Comparison of ENCODE assay signal across 8 mouse cellular contexts in the genomic region with DNA sequence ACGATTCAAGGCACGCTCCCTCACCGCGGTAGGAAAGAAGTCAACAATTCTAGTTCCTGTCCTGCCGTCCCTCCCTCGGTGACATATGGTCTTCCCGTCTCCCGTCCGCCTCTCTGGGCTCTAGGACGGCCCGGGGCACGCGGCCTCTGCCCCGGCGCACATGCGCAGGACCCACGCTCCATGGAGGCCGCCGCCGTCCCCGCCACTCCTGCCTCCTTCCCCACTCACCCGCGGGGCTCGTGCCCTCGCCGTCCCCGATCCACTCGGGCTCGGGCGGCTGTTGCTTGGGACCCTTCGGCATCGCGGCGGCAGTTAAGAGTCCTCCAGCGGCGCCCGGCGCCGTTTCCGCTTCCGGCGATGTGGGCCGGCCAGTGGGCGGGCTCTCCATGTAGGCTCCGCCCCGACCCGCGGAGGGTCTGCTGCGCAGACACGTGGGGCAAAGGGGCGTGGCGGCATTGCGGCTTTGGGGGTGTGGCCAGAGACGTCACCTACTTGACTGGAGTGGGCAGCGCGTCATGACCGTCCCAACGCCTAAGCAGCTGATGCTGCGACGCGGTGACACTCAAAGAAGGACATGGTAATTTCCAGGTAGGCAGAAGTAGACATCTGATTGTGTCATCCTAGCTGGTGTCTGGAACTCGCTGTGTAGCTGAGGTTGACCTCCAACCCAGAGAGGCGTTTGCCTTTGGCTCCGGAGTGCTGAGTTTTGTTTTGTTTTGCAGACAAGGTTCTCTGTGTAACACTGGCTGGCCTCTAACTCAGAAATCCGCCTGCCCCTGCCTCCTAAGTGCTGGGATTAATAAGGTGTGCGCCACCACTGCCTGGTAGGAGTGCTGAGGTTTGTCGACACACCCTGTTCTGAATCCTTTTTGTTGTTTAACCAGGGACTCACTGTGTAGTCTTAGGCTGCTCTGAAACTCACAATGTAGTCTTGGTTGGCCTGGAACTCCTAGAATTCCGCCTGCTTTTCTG. TPM values are rescaled to one million over a fixed set of nuclear protein-coding genes. Genes with fewer than 3 reads are reported as not detected.
DNase-seq lines count a peak whose midpoint lies in the region; ATAC-seq lines count a peak whose summit lies in the region.

A gene (minus strand): TSS at position 344 of the 972 bp plus-strand sequence.

- intact Hi-C loops in gastrocnemius, postnatal 14 days (cut with DNase I; ENCODE audit: low total_unique reads), result no loop called here
- intact Hi-C loops in left cerebral cortex, postnatal 10 days (cut with DNase I), result no loop called here

- DNase-seq in adrenal gland, adult (ENCODE audit: inconsistent age in 2 of 2, low spot score in 1 of 2), result peak; percentile 99 to 100
- peak; percentile 99 for DNase-seq in embryo, embryonic 10.5 days (ENCODE audit: low spot score)
- peak; percentile 99 for DNase-seq in gastrocnemius, postnatal 14 days
- DNase-seq in left cerebral cortex, postnatal 10 days (ENCODE audit: extremely low spot score in 1 of 2, low spot score in 2 of 2), result peak; percentile 97 to 99
- peak; percentile 99 for DNase-seq in right cerebral cortex, postnatal 25 days
- DNase-seq in urinary bladder, postnatal 4 days (ENCODE audit: low spot score in 2 of 2), result peak; percentile 98 to 99

- ATAC-seq in inflammation-experienced regulatory T-cells, adult 6 months, result peak; percentile 94
- ATAC-seq in megakaryocyte-erythroid progenitor cell, adult 5-6 weeks (replicated peaks; ENCODE audit: low FRiP score, low TSS enrichment, poor library complexity, severe bottlenecking), result peak; percentile 94

RNA-seq across cellular contexts. Expression of the gene that starts here (rescaled TPM):
- 10 to 100 TPM; 64.1 to 66.7 TPM for total RNA-seq in gastrocnemius, postnatal 14 days (2021)
- polyA plus RNA-seq in inflammation-experienced regulatory T-cells, adult 6 months (2017; shearing (Covaris generic)), result 100 to 1,000 TPM; 113 to 143 (median 123) TPM
- 10 to 100 TPM; 73.5 to 78.0 TPM for total RNA-seq in left cerebral cortex, postnatal 10 days (2021)
- total RNA-seq in megakaryocyte-erythroid progenitor cell, adult 5-6 weeks (2014; fragmentation: Nextera tagmentation), result 132 and 157 TPM in 2 replicates
- total RNA-seq in megakaryocyte-erythroid progenitor cell, adult 5-6 weeks (2017), result 398 and 560 TPM in 2 replicates

Comparison
In these comparisons a context has a peak if more than half of its experiments do, and no peak if none do; other contexts are left out.
1. Peak in every context shown above with its lines: DNase-seq and ATAC-seq.